Mouse (Mus musculus) hindbrain, embryonic 11.5 days (tissue): ENCODE data around the gene Gm9733. TPM values are rescaled to one million over a fixed set of nuclear protein-coding genes. Genes with fewer than 3 reads are reported as not detected.
"Not testable (repeated sequence)": the region's sequence is repeated elsewhere in the genome, so short reads cannot be mapped to it uniquely, and the experiment has no call there.

ENCODE experiments used
- ATAC-seq: fragments of 200-750 bp; cut with Nextera tagmentation; 2 replicates; pipeline ENCODE4 v1.8.0; 2017; ENCODE audit warnings: mild to moderate bottlenecking, moderate TSS enrichment, moderate library complexity; ENCODE audit not compliant: low FRiP score
- DNase-seq: peaks from one replicate; pipeline ENCODE4 v3.0.0-alpha.2; 2015; ENCODE audit warnings: low spot score
- H3K27ac ChIP-seq: fragments of 300-500 bp; sonication (generic); 2 replicates; pipeline ENCODE4 v1.5.1; 2014; ENCODE audit warnings: mild to moderate bottlenecking, low read depth, low read length
- H3K27me3 ChIP-seq: fragments of 300-500 bp; sonication (generic); 2 replicates; pipeline ENCODE4 v1.6.1; 2014; ENCODE audit warnings: mild to moderate bottlenecking, low read length, moderate library complexity, mixed read lengths; ENCODE audit not compliant: control insufficient read depth, insufficient read depth
- H3K36me3 ChIP-seq: fragments of 300-500 bp; sonication (generic); 2 replicates; pipeline ENCODE4 v1.6.1; 2014; ENCODE audit warnings: mild to moderate bottlenecking, low read length, moderate library complexity, mixed read lengths; ENCODE audit not compliant: control insufficient read depth, insufficient read depth
- H3K4me1 ChIP-seq: fragments of 300-500 bp; sonication (generic); replicated peaks from 2 replicates; pipeline ENCODE4 v1.6.1; 2014; ENCODE audit warnings: low read length, mixed read lengths; ENCODE audit not compliant: control insufficient read depth, insufficient read depth
- H3K4me2 ChIP-seq: fragments of 300-500 bp; sonication (generic); replicated peaks from 2 replicates; pipeline ENCODE4 v1.6.1; 2014; ENCODE audit warnings: mild to moderate bottlenecking, low read depth, low read length
- H3K4me3 ChIP-seq: fragments of 300-500 bp; sonication (generic); 2 replicates; pipeline ENCODE4 v1.5.1; 2014; ENCODE audit warnings: low read depth, low read length
- H3K9ac ChIP-seq: fragments of 300-500 bp; sonication (generic); 2 replicates; pipeline ENCODE4 v1.6.1; 2014; ENCODE audit warnings: low read depth, low read length
- H3K9me3 ChIP-seq: fragments of 300-500 bp; sonication (generic); 2 replicates; pipeline ENCODE4 v1.6.1; 2016; ENCODE audit warnings: low read length; ENCODE audit not compliant: control insufficient read depth
- WGBS: fragments of 180-500 bp; shearing (Covaris S2); extraction: QIAGEN DNeasy Blood & Tissue Kit; methylation state at CpG from one replicate; pipeline ENCODE4 v1.1.7; 2014; 5-methylcytosine and 5-hydroxymethylcytosine counted together
- polyA plus RNA-seq: library from polyadenylated mRNA; unstranded; fragments of >200 nt; fragmentation: Nextera tagmentation; extraction: Ambion mirVana; gene quantifications from 2 replicates; pipeline ENCODE4 v1.2.1, GENCODE M21; 2014

Gm9733 gene
- polyA plus RNA-seq: not detected in 2 replicates

DNA sequence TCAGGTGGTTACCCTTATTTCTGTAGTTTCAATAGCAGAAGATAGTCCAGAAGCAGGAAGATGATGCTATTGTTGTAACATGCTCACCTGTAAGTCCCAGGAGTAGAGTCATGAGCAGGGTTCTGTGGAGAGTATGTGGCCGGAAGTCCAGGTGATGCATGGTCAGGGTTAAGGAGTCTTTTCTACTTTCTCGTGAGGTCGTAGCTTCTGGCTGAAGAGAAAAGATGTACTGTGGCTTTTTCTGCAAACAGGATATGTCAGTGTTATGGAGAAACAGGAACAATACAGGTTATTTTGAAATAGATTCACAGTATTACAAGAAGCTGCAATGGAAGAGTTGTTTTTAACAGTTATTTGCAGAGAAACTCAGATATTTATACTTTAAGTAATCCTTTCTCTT, at the start of gene Gm9733:
Gm9733 (minus strand) TSS at position 240 of the 400 bp plus-strand sequence.
- DNase-seq (no peak), ATAC-seq (no peak)
- H3K27me3 ChIP-seq: no peaks in the 10 kb centered on the region
- no peak within 1 kb of the TSS for H3K27ac ChIP-seq
- 89% methylated on average over 3 of the region's 3 CpGs for WGBS
- H3K36me3 ChIP-seq: no peaks in the 10 kb centered on the region
- no peak within 1 kb of the TSS for H3K4me3 ChIP-seq
- no peak within 1 kb of the TSS for H3K4me2 ChIP-seq
- H3K4me1 ChIP-seq: no peaks in the 10 kb centered on the region
- no peaks in the 10 kb centered on the region for H3K9me3 ChIP-seq
- no peak within 1 kb of the TSS for H3K9ac ChIP-seq

DNA sequence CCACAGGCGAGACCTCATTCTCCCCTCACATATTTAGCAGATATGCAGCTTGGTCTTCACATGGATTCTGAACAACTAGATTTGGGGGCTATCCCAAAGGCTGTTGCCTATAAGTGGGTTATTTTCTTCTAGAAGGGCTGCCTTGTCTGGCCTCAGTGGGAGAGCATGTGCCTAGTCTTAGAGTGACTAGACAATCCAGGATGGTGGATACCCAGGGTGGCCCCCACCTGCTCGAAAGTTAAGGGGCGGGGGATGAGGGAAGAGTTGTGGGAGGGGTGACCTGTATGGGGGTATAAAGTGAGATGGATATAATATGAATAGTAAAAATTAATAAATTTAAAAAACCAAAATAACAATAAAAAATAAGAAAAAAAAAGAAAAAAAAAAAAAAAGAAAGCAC, 23.6 kb upstream of the Gm9733 start:
- not testable (repeated sequence) for H3K27me3 ChIP-seq, H3K4me3 ChIP-seq, DNase-seq, H3K9me3 ChIP-seq, H3K9ac ChIP-seq, H3K36me3 ChIP-seq, H3K4me1 ChIP-seq, ATAC-seq, H3K27ac ChIP-seq, H3K4me2 ChIP-seq
- 84% methylated on average over 3 of the region's 3 CpGs for WGBS

GRCm38 (mm10) chr3:15350318-15350717, 18.2 kb upstream of the Gm9733 start:
- H3K4me3 ChIP-seq, H3K4me2 ChIP-seq, H3K36me3 ChIP-seq, H3K27me3 ChIP-seq, H3K9ac ChIP-seq, H3K27ac ChIP-seq, ATAC-seq, DNase-seq, H3K4me1 ChIP-seq, H3K9me3 ChIP-seq: not testable (repeated sequence)
- WGBS: 88% methylated on average over 1 of the region's 2 CpGs

DNA sequence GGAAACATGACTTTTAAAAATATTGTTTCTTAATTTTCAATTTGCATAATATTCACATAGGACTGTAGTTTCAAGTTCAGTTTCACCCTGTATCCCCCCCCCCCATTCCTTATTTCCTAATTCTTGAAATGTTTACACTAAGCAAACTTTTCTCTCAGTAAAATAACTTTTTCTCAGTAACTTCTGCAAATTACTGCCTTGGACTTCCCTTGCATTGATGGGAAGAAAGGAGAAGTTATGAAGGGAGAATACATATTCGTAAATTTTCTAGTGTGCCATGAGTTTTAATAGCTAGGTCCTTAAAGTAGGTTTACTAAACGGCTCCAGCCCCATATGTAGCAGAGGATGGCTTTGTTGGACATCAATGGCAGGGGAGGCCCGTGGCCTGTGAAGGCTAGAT, 13.5 kb upstream of the Gm9733 start:
- not testable (repeated sequence) for ATAC-seq, H3K27ac ChIP-seq, H3K36me3 ChIP-seq, H3K4me3 ChIP-seq, H3K9ac ChIP-seq, H3K9me3 ChIP-seq, H3K4me2 ChIP-seq, DNase-seq, H3K27me3 ChIP-seq, H3K4me1 ChIP-seq
- WGBS: 50% methylated on average over 2 of the region's 3 CpGs

- no peak for ATAC-seq
- Histone ChIP-seq H3K4me2 (no peak overlapping the region), H3K9ac (no peak overlapping the region), H3K4me3 (no peak overlapping the region), H3K9me3 (no peaks in the 10 kb centered on the region), H3K27me3 (no peaks in the 10 kb centered on the region), H3K27ac (no peak overlapping the region), H3K4me1 (no peaks in the 10 kb centered on the region), H3K36me3 (no peaks in the 10 kb centered on the region)
- DNase-seq: no peak
- 65% methylated on average over 1 of the region's 1 CpGs for WGBS
Observed at GRCm38 (mm10) chr3:15340287-15340686, 8.2 kb upstream of the Gm9733 start.

GRCm38 (mm10) chr3:15334182-15334581, 2.1 kb upstream of the Gm9733 start:
- Histone ChIP-seq H3K4me3 (no peak overlapping the region), H3K4me2 (no peak overlapping the region), H3K9me3 (no peaks in the 10 kb centered on the region), H3K9ac (no peak overlapping the region), H3K27ac (no peak overlapping the region), H3K27me3 (no peaks in the 10 kb centered on the region), H3K36me3 (no peaks in the 10 kb centered on the region), H3K4me1 (no peaks in the 10 kb centered on the region)
- DNase-seq (no peak), ATAC-seq (peak; percentile 52; the same call in 1 of the 2 replicates)
- 78% methylated on average over 2 of the region's 2 CpGs for WGBS

- H3K4me3 ChIP-seq: no peak overlapping the region
Observed at GRCm38 (mm10) chr3:15331545-15331944, 557 bp downstream of the Gm9733 start.

GRCm38 (mm10) chr3:15329549-15329948, 2.6 kb downstream of the Gm9733 start:
- Histone ChIP-seq H3K4me2 (no peak overlapping the region), H3K9ac (no peak overlapping the region), H3K4me3 (no peak overlapping the region), H3K27me3 (no peaks in the 10 kb centered on the region), H3K27ac (no peak overlapping the region), H3K9me3 (no peaks in the 10 kb centered on the region), H3K36me3 (no peaks in the 10 kb centered on the region), H3K4me1 (no peaks in the 10 kb centered on the region)
- ATAC-seq (no peak), DNase-seq (no peak)

More at GRCm38 (mm10) chr3:15331545-15331944, 557 bp downstream of the Gm9733 start:
- Histone ChIP-seq H3K36me3 (no peaks in the 10 kb centered on the region), H3K4me1 (no peaks in the 10 kb centered on the region), H3K9ac (no peak overlapping the region), H3K27ac (no peak overlapping the region), H3K9me3 (no peaks in the 10 kb centered on the region), H3K4me2 (no peak overlapping the region), H3K27me3 (no peaks in the 10 kb centered on the region)
- ATAC-seq (no peak), DNase-seq (no peak)
- 77% methylated on average over 3 of the region's 3 CpGs for WGBS

- H3K4me3 ChIP-seq: no peak overlapping the region
- H3K27ac ChIP-seq: no peak overlapping the region
- H3K9me3 ChIP-seq: no peaks in the 10 kb centered on the region
- no peaks in the 10 kb centered on the region for H3K36me3 ChIP-seq
- no peaks in the 10 kb centered on the region for H3K4me1 ChIP-seq
- no peak overlapping the region for H3K4me2 ChIP-seq
- 91% methylated on average over 6 of the region's 6 CpGs for WGBS
- H3K9ac ChIP-seq: no peak overlapping the region
- H3K27me3 ChIP-seq: no peaks in the 10 kb centered on the region
- ATAC-seq (no peak), DNase-seq (no peak)
Observed at GRCm38 (mm10) chr3:15284424-15285328, 47.4 kb downstream of the Gm9733 start.
